Mouse (Mus musculus) heart, adult 18-20 months (tissue): Measurements from ENCODE around the gene Deaf1. TPM values are rescaled to one million over a fixed set of nuclear protein-coding genes. Genes with fewer than 3 reads are reported as not detected.

Source experiments
- DNase-seq, 2 experiments: peaks; one replicate each; pipeline ENCODE4 v3.0.0; 2021 to 2022; ENCODE audit warnings: mixed read lengths in 1 of 2
- total RNA-seq, 2 experiments: library from RNA; stranded (reverse); gene quantifications; 2 replicates each; pipeline ENCODE4 v1.2.3; 2021

The Deaf1 gene
- total RNA-seq, 2 experiments from 2014 or later, result 11.7 to 12.6 TPM

GRCm38 (mm10) chr7:141297926-141298650, 29.4 kb downstream of the Deaf1 start:
- DNase-seq, result no peak

- no peak for DNase-seq
Measured at GRCm38 (mm10) chr7:141294479-141294878, 33.0 kb downstream of the Deaf1 start.

DNA sequence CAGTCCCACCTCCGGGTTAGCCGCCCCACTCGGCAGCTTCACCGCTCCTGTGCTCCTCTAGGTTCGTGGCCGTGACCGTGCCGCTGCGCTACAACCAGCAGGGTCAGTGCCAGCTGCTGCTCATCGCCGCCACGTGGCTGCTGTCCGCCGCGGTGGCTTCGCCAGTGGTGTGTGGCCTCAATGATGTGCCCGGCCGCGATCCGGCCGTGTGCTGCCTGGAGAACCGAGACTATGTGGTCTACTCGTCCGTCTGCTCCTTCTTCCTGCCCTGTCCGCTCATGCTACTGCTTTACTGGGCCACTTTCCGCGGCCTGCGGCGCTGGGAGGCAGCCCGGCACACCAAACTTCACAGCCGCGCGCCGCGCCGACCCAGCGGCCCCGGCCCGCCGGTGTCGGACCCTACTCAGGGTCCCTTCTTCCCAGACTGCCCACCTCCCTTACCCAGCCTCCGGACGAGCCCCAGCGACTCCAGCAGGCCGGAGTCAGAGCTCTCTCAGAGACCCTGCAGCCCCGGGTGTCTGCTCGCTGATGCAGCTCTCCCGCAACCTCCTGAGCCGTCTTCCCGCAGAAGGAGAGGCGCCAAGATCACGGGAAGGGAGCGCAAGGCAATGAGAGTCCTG, 33.5 kb downstream of the Deaf1 start:
- DNase-seq, result peak; percentile 21 to 23

DNA sequence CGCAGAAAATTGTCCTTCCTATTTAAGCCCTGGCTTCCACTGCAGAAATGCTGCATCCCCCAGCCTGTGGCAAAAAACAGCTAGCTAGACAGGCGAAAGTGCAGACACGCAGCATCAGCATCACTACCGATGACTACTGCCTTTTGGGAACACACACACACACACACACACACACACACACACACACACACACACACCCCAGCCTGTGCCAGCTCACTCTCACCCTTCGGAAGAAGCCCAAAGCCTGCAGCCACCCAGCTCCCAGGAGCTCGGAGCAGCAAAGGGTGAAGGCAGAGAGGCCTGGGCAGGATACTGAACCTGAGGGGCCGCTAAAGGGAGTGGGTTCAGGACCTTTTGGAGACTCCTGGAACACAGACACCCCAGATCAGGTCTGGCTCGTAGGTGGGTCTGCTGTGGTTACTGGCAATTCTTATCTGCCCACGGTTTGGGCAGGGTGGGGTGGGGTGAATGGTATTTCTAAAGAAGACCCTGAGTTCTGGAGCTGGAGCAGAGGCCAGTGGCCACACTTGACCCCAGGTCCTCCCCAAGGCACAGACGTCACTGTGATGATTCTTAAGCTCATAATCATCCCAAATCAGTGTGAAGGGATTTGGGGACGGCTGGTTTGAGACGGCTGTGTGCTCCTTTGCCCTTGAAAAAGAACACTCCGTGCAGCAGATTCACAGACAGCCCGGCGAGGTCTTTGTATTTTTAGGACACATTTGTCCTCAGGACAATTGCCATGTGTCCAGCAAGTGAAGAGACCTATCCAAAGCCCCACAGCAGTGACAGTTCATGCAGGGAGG, 34.7 kb downstream of the Deaf1 start:
- DNase-seq, result no peak

DNA sequence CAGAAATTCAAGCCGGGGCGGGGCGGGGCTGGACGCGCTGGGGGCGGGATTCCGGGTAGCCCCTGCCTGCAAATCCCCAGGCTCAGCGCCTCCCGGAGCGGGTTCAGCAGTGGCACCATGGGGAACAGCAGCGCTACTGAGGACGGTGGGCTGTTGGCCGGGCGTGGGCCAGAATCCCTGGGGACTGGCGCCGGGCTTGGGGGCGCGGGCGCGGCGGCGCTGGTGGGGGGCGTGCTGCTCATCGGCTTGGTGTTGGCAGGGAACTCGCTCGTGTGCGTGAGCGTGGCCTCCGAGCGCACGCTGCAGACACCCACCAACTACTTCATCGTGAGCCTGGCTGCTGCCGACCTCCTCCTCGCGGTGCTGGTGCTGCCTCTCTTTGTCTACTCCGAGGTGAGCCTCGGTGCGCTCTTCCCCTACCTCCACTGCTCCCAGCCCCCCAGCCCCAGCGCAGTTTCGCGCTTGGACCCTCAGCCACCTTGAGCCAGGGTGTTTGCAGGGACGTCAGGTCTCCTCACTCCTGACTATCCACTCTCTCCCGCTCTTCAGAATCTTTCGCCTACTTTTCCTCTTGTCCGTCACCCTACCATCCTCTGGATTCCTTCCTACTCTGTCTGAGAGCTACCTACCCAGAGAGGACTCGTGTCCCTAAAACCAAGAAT, 35.4 kb downstream of the Deaf1 start, which contains the start of gene Drd4:
Gene Drd4, plus strand, starts transcription at position 86 of the 662 bp plus-strand sequence.
- no peak for DNase-seq

GRCm38 (mm10) chr7:141288042-141288441, 39.4 kb downstream of the Deaf1 start:
- DNase-seq, result no peak

DNA sequence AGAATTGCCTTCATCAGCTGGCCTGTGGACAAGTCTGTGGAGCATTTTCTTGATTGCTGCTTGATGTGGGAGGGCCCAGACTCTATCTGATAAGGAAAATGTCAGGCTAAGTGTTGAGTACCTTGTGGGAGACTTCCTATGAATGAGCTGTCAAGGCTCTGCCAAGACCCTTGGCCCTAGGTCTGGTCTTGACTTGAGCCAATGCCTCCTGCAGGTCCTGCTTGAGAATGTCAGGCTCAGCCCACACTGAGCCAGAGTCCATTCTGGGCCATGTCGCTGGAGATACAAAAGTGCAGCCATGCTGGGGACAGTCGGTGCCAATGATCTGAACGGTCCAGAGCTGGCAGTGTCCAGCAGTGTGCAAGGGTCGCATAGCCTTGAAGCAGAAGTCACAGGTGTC, 44.7 kb downstream of the Deaf1 start:
- no peak for DNase-seq

- DNase-seq, result no peak
Measured at GRCm38 (mm10) chr7:141281442-141281841, 46.0 kb downstream of the Deaf1 start.

GRCm38 (mm10) chr7:141278766-141279590, 48.5 kb downstream of the Deaf1 start, which contains the start of gene Sct:
TSS of gene Sct (minus strand) at chr7:141279133.
- DNase-seq, result peak in 1 of 2 experiments; percentile 4

GRCm38 (mm10) chr7:141277701-141278678, 49.5 kb downstream of the Deaf1 start:
- DNase-seq, result no peak

GRCm38 (mm10) chr7:141276546-141276945, 50.9 kb downstream of the Deaf1 start, which contains the start of gene Cdhr5:
TSS of gene Cdhr5 (minus strand) at chr7:141276786.
- no peak for DNase-seq

- DNase-seq, result no peak
Measured at GRCm38 (mm10) chr7:141275356-141275755, 52.1 kb downstream of the Deaf1 start.

DNA sequence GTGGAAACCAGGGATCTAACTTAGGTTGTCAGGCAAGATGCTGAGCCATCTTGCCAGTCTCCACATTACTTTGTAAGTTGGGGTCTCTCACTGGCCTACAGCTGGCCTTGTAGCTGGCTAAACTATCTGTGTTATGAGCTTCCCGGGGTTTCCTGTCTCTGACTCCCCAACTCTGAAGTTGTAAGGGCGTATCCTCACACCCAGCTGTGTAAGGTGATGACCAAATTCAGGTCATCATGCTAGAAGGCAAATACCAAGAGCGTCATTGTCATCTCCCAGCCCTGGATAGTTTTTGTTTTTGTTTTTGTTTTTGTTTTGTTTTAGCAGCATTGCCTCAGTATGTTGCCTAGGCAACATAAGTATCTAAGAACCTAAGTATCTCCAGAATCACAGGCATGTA, 56.9 kb downstream of the Deaf1 start:
- DNase-seq, result no peak

DNA sequence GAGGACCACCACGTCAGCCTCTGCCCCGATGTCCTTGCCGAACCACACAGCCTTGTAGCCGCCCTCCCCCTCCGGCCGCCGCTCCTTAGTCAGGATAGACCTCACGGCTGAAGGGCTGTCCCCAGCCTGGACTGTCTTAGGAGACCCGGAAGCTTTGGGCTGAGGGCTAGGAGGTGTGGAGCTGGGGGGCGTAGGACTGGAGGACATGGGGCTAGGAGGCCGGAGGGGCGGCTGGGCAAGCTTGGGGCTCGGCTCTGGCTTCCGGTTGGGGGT, 58.3 kb downstream of the Deaf1 start:
- no peak for DNase-seq

GRCm38 (mm10) chr7:141268466-141269272, 58.8 kb downstream of the Deaf1 start:
- DNase-seq, result peak in 1 of 2 experiments; percentile 61

- DNase-seq, result peak; percentile 83 to 86
Measured at GRCm38 (mm10) chr7:141265739-141266561, 61.5 kb downstream of the Deaf1 start, which contains the start of gene Irf7. TSS of gene Irf7 (minus strand) at chr7:141266481.

DNA sequence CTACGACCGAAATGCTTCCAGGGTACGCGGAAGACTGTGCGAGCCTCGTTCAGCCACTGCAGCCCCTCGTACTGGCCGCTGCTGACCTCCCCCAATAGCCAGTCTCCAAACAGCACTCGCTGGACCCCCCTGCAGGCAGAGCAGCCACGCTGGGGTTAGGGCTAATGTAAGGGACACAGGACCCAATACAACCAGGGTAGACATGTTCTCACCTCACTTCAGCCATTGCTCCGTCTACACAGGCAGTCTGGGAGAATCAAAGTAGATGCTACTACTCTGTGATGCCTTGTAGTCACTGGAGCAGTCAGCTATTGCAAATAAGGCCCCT, 62.1 kb downstream of the Deaf1 start:
- no peak for DNase-seq

DNA sequence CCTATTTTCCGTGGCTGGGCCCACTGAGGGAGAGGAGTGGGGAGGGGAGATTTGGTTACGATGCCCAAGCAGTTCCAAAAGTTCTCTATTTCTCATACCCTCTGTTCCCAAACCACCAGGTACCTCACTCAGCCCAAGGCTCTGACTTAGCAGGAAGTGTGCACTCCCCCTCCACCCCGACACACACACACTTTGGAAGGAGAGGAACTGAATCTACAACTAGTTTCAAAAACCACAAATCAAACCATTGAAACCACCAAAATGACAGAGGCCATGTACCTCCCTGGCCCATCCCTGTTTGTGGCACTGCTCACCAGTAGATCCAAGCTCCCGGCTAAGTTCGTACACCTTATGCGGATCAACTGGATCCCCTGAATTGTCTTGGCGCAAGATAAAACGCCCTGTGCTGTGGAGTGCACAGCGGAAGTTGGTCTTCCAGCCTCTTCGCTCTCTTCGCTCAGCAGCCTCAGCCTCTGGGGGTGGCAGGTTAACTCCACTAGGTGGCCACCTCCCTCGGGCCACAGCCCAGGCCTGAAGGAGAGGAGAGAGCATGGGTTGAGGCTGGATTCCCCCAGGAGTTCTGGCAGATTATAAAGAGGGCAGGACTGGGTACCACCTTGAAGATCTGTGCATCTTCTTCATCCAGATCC, 62.6 kb downstream of the Deaf1 start:
- peak; percentile 40 to 45 for DNase-seq
